Mouse (Mus musculus): Measurements from ENCODE around the gene Nrxn3.

Gene Nrxn3

DNA sequence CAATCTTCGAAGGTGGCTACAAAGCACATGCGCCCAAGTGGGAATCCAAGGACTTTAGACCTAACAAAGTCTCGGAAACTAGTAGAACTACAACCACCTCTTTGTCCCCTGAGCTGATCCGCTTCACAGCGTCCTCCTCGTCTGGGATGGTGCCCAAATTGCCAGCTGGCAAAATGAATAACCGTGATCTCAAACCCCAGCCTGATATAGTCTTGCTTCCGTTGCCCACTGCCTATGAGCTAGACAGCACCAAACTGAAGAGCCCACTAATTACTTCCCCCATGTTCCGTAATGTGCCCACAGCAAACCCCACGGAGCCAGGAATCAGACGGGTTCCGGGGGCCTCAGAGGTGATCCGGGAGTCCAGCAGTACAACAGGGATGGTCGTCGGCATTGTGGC lies 1609.1 kb downstream of the Nrxn3 start:
- DNase-seq (ENCODE audit: low read depth): no peak

DNA sequence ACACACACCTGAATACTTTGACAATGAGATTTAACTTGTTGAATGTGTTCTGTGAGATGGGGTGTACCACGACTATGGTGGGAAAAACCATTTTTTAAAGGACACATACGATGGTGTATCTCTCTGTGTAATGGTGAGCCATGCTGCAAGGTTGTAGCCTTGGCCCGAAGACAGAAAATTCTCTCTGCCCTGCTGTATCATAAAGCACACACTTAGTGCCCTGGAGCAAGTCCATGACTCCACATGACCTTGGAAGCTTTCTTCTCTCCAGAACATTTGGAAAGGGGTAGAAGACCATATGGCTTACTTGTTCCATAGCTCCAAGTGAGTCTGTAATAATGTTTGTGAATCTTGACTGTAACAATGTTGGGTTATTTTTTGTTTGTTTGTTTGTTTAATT lies 1609.8 kb downstream of the Nrxn3 start:
- no peak for DNase-seq (ENCODE audit: low read depth)

DNA sequence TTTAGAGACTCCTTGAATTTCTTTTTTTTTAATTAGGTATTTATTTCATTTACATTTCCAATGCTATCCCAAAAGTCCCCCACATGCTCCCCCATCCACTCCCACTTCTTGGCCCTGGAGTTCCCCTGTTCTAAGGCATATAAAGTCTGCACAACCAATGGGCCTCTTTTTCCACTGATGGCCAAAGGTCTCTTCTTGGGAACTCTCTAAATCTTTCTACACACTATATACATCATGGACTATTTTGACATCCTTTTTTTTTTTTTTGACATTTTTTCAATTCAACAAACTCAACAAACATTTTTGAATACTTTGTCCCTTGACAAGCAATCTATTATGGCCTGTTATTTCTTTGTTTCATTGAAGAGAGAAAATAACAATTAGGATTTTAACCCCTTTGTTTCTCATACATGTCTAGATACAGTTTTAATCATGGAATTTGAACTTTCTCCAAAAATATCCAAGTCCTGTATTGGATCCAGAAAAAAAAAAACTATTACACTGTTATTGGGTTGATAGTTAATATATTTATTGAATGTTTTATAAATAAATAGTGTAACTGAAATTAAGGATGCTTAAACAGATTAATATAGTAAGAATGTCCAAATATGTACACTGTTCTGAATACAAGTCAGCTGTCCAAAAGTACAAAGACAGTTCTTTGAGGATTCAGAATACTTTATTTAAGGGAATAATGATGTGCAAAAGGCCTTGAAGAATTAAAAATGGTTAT lies 1615.0 kb downstream of the Nrxn3 start:
- no peak for DNase-seq (ENCODE audit: low read depth)

DNA sequence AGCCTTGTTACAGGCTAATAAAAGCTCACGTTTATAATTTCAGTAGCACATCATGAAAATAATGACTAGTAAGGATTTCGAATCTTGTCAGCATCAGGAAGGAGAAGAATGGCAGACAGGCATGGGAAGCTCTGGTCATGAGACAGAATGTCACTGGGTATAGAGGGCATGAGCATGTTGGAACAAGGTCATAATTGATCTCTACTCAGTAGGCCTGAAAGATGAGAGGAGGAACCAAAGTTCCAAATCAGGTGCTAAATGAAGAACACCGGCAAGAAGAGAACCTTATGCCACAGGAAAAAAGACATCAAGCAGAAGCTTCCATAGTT lies 1615.5 kb downstream of the Nrxn3 start:
- no peak for DNase-seq (ENCODE audit: low read depth)

Measured in induced T-regulatory cell, adult 2 months (primary cell).